Mouse (Mus musculus): ENCODE data around the gene Tinag.
"Not testable (repeated sequence)": the region's sequence is repeated elsewhere in the genome, so short reads cannot be mapped to it uniquely, and the experiment has no call there.

Gene Tinag

GRCm38 (mm10) chr9:77045585-77045984, at the start of gene Tinag:
Gene Tinag, minus strand, starts transcription at chr9:77045794.
- in situ Hi-C loops (cut with MboI, MseI), result no loop called here

- in situ Hi-C loops (cut with MboI, MseI), result not testable (repeated sequence)
Observed at GRCm38 (mm10) chr9:77083221-77083620, 37.6 kb upstream of the Tinag start.

- in situ Hi-C loops (cut with MboI, MseI), result no loop called here
Observed at GRCm38 (mm10) chr9:77071676-77072075, 26.1 kb upstream of the Tinag start.

- in situ Hi-C loops (cut with MboI, MseI), result no loop called here
Observed at GRCm38 (mm10) chr9:77056611-77057010, 11.0 kb upstream of the Tinag start.

- in situ Hi-C loops (cut with MboI, MseI), result no loop called here
Observed at GRCm38 (mm10) chr9:77054426-77055193, 9.0 kb upstream of the Tinag start.

GRCm38 (mm10) chr9:77051406-77051805, 5.8 kb upstream of the Tinag start:
- in situ Hi-C loops (cut with MboI, MseI), result no loop called here

DNA sequence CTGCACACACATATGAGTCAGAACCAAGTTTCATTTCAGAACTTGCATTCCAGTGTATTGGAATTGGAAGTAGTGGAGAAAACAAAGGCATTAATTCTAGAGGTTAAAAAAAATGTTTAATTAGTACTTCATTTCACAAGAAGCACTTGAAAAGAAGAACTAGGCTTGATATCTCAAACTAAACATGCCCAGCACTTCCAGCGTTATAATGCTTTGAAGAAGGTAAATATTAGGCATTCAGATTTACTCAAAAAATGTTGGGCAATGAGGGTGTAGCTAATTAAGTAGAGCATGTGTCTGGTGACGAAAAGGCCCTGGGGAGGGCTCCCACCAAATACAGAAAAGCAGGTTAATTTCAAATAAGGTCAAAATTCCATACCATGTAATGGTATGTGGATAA, 4.1 kb upstream of the Tinag start:
- in situ Hi-C loops (cut with MboI, MseI), result no loop called here

DNA sequence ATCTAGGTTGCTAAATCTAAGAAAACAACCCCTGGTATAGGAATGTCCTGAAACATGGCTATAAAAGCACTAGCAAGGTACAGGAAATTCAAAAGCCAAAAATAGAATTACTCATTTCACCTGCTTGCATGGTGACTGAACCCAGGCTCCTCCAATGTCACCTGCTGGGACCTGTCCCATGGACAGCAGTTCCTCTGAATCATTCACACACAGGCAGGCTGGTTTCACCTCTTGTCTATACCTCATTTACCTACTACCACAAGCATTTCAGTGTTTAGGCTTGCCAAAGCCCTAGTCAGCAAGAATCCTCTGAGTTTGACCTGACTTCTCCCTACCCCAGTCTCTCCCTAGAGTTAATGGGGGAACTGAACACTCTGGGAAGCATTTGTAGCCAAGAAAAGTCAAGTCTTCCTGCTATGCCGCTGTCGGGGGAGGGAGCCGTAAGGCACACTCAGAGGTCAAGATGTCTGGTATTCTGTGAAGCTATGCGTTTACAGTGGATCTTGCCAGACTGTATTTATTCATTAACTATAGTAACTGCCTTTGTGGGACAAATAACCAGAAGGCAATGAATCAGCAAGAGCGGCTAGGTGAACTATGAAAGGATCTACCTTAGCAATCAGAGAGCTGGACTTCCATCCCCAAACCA, 597 bp upstream of the Tinag start:
- in situ Hi-C loops (cut with MboI, MseI), result no loop called here

GRCm38 (mm10) chr9:77035361-77035760, 10.2 kb downstream of the Tinag start:
- in situ Hi-C loops (cut with MboI, MseI), result no loop called here

GRCm38 (mm10) chr9:77032430-77033154, 13.0 kb downstream of the Tinag start:
- in situ Hi-C loops (cut with MboI, MseI), result no loop called here

DNA sequence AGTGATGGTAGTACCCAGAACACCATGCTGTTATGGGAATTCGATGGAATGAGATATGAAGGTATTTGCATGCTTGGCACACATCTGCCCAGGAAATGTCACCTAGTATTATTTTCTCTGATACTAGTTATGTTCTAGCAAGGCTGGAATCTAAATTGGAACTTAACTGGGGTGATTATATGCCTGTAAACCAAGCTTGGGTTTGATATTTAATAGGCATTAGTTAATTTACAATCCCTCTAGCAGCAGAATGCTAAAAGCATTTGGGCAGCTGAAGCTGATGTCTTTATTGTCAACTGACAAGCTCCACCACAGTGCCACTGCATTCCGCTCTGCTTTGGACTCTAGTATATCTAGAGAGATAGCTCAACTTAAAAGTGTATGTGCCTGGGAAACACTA, 20.3 kb downstream of the Tinag start:
- in situ Hi-C loops (cut with MboI, MseI), result no loop called here

DNA sequence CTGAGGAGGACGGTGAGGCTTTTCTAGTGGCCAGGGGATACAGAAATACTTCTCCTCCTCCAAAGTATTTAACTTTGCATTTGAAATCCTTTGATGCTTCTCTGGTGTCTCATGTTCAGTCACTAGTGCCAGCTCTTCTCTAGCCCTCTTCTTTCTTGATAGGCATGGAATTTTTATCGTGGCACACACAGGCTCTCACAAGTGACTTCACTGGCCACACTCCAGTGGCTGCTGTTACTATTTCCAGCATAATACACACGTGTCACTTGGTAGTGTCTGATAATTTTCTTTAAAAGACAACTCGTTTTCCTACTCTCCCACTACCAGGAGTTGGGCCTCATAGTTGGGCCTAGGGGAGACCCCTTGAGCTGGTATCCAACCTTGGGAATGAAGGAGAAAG, 26.7 kb downstream of the Tinag start:
- in situ Hi-C loops (cut with MboI, MseI), result loop anchor here (10.0 kb wide), 1 partner anchor 536 kb away; no protein-coding TSS in a partner anchor

DNA sequence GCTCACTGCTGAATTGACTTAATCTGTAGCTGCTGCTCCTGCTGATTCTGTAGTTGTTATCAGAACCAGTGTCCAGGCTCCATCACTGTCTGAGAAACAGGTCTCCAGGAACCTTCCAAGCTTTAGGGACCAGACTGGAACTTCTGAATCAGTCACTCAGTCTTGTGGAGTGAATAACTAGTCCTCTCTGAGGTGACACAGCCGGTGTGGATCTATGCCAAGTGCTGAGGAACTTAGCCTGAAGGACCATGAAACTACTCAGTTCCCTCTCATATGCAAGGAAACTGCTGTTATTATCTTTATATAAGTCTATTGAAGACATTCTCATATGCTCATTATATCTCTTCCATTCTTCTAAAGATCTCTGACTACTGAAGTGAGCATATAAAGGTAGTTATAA, 49.6 kb downstream of the Tinag start:
- in situ Hi-C loops (cut with MboI, MseI), result no loop called here

- in situ Hi-C loops (cut with MboI, MseI), result no loop called here
Observed at GRCm38 (mm10) chr9:76989946-76990345, 55.6 kb downstream of the Tinag start.

- in situ Hi-C loops (cut with MboI, MseI), result loop anchor here (25.0 kb wide), 1 partner anchor 898 kb away; no protein-coding TSS in a partner anchor
Observed at GRCm38 (mm10) chr9:76934813-76935212, 110.8 kb downstream of the Tinag start.

DNA sequence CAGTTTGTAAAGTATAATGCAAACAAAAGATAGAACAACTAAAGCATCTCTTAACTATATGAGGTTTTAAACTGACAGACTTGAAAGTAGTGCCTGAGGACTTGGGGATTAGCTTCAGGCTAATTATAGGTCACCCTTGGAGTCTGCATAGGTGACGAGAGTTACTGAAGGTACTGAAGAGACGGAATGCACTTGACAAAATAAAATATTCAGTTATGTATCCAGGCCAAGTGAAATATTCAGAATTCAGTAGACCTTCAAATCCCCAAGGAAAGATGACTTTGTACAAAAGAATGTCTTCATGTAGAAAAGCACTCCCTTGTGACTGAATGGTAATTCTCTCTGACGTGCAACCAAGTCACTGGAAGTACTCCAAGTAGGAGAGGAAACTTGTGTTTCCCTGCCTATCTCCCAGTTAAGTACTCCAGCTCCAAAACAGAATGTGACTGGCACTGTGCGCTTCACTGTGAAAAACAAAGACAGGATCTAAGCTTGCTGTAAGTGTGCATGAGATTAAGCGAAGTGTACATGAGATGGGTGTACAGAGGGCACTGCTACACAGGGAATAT, 130.4 kb downstream of the Tinag start:
- in situ Hi-C loops (cut with MboI, MseI), result no loop called here

All from T-helper 1 cell (primary cell).